Mouse (Mus musculus): ENCODE measurements around the gene Olfr1383.
"Not testable (repeated sequence)": the region's sequence is repeated elsewhere in the genome, so short reads cannot be mapped to it uniquely, and the experiment has no call there.

DNA sequence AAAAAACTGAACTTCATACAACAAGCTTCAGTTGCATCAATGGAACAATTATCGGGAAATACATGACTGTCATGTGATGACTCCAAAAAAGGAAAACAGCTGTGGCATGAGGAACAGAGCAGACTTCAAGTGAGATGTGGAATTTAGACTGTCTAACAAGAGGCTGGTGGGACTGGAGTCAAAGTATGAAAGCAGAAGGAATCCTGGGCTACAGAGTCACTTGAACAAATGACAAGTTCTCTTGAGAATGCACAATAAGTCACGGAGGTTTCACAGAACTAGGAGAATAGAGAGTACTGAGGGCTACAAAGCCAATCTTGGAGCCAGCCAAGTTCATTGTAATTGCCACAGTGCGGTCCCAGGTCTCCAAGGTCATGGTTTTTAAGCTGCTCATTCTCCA lies 23.7 kb downstream of the Olfr1383 start, which contains the start of gene Olfr1381:
- not testable (repeated sequence) for TF ChIP-seq POLR2A (IDR thresholded peaks at IDR 0.05; ENCODE audit: extremely low read depth, insufficient read depth, low read length); CTCF (IDR thresholded peaks at IDR 0.05; ENCODE audit: low read depth, low read length)

All from liver, adult 2 months (tissue).